Mouse (Mus musculus): ENCODE results near the gene Gk5.

The Gk5 gene

GRCm38 (mm10) chr9:96230271-96230670 lies 111.1 kb downstream of the Gk5 start:
- DNase-seq, result no peak

Data from kidney, postnatal 25 days (tissue).